Mouse (Mus musculus): Measurements from ENCODE around the gene Aldh1a1. TPM values are rescaled to one million over a fixed set of nuclear protein-coding genes. Genes with fewer than 3 reads are reported as not detected.
A peak's percentile ranks its signal among the peaks of the same experiment; 100 is the strongest.

Aldh1a1 gene
- total RNA-seq, 2 experiments from 2014 or later: 0.11 to 0.15 TPM

DNA sequence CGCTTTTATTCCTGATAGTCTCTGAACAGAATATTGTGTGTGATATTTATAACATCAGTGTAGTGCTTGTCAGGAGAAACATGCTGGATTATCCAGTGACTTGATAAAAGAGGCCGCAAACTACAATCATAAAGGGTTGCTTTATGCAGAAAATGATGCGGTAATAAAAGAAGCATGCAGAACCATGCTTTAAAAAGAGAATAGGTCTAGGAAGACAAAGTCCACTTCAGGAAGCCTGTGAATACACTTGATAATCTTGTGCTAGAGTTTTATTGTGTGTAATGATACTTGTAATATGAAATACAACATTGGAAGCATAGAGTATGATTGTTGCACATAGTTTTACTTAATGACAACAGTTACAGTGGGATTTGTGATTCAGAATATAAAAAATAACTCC is 54.5 kb downstream of the Aldh1a1 start:
- ATAC-seq (replicated peaks; ENCODE audit: poor library complexity, severe bottlenecking): no peak

GRCm38 (mm10) chr19:20549409-20549808 is 56.9 kb downstream of the Aldh1a1 start:
- no peak for ATAC-seq (replicated peaks; ENCODE audit: poor library complexity, severe bottlenecking)

- no peak for ATAC-seq (replicated peaks; ENCODE audit: poor library complexity, severe bottlenecking)
Measured at GRCm38 (mm10) chr19:20555365-20555764, 62.9 kb downstream of the Aldh1a1 start.

DNA sequence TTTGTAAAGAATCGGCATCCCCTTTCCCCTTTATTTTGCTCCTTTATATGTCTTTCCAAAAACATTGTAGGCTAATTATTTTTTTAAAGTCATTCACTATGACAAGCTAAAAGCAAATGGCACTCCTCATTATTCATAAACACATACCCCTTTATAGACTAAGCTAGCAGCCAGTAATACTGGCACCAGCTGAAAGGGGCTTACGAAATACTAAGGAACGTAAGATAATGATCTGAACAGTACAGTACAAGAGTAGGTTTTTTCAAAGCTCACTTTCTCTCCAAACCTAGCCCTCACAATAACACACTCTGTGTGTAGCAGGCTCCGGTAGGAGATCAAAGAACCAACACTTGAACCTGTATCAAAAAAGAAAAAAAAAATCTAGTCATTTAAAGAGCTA is 64.7 kb downstream of the Aldh1a1 start:
- no peak for ATAC-seq (replicated peaks; ENCODE audit: poor library complexity, severe bottlenecking)

GRCm38 (mm10) chr19:20558069-20558468 is 65.6 kb downstream of the Aldh1a1 start:
- no peak for ATAC-seq (replicated peaks; ENCODE audit: poor library complexity, severe bottlenecking)

- no peak for ATAC-seq (replicated peaks; ENCODE audit: poor library complexity, severe bottlenecking)
Measured at GRCm38 (mm10) chr19:20558544-20558943, 66.0 kb downstream of the Aldh1a1 start.

DNA sequence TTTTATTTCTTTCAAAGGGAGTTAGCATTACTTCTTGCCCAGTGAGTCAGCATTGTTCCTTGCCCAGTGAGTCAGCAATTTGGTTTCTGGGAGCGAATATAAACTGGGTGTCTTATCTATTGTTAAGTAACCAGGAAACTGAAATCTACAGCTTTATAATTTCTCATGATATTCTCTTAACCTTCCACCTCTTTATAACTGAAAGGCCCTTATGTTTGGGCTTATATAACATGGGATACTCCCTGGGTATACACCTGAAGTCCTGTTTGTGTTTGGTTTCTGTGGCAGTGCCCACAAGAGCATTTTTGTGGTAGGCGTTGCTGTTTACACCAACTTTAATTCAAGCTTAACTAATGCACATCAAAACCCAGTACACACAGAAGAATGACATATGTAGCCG is 66.4 kb downstream of the Aldh1a1 start:
- no peak for ATAC-seq (replicated peaks; ENCODE audit: poor library complexity, severe bottlenecking)

GRCm38 (mm10) chr19:20559952-20560351 is 67.4 kb downstream of the Aldh1a1 start:
- no peak for ATAC-seq (replicated peaks; ENCODE audit: poor library complexity, severe bottlenecking)

GRCm38 (mm10) chr19:20562396-20562795 is 69.9 kb downstream of the Aldh1a1 start:
- no peak for ATAC-seq (replicated peaks; ENCODE audit: poor library complexity, severe bottlenecking)

DNA sequence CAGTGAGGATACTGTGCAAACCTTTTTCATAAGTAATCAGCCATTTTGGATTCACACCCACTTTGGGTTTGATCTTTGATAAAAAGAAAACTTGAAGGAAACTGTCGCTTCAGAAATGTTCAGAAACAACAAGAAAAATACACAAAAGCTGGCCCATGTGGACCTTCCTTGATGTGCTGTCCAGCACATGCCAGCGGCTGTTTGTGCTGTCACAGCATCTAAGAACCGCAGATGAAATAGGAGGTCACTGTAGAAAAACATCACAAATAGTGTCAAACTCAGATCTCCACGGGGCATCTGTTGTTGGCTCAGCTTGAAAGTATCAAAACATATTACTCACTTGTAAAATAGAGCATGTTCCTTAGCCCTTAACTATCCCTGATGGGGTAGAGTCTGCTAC is 73.8 kb downstream of the Aldh1a1 start:
- ATAC-seq (replicated peaks; ENCODE audit: poor library complexity, severe bottlenecking): no peak

DNA sequence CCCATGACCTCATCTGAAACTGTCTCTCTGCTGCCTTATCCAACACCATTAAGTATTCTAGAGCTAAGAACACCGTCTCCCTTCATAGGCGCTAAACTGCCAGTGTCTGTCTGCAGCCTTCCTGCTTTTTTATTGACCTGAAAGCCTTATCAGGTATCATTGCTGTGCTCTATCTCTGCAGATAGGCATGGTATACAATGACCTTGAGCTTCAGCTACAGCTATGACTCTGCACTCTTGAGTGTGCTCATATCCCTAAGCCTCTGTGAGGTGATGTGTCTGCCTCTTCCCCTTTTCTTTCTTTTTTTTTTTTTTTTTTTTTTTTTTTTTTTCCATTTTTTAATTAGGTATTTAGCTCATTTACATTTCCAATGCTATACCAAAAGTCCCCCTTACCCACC is 74.5 kb downstream of the Aldh1a1 start:
- ATAC-seq (replicated peaks; ENCODE audit: poor library complexity, severe bottlenecking): no peak

GRCm38 (mm10) chr19:20576984-20577383 is 84.5 kb downstream of the Aldh1a1 start:
- no peak for ATAC-seq (replicated peaks; ENCODE audit: poor library complexity, severe bottlenecking)

GRCm38 (mm10) chr19:20577429-20577828 is 84.9 kb downstream of the Aldh1a1 start:
- ATAC-seq (replicated peaks; ENCODE audit: poor library complexity, severe bottlenecking): no peak

DNA sequence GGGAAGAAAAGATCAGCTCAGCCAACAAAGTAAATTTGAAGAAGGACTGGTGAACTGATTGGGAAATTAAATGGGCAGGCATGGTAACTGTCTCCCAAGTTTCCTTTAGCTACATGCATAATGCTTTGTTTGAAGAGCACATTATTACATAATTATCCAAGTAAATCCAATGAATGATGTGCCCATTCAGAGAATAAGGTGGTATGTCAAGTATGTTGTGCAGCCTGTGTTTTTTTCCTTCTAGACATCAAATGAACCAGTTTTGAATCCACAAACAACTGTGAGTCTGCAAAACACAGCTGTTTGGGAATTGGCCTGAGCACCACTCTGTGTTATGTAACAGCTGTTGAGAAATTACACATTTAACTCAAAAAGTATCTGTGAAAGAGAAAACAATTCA is 107.4 kb downstream of the Aldh1a1 start:
- ATAC-seq (replicated peaks; ENCODE audit: poor library complexity, severe bottlenecking): no peak

- peak; percentile 63 for ATAC-seq (replicated peaks; ENCODE audit: poor library complexity, severe bottlenecking)
Measured at GRCm38 (mm10) chr19:20601739-20602138, 109.2 kb downstream of the Aldh1a1 start.

GRCm38 (mm10) chr19:20603212-20603611 is 110.7 kb downstream of the Aldh1a1 start:
- ATAC-seq (replicated peaks; ENCODE audit: poor library complexity, severe bottlenecking): no peak

DNA sequence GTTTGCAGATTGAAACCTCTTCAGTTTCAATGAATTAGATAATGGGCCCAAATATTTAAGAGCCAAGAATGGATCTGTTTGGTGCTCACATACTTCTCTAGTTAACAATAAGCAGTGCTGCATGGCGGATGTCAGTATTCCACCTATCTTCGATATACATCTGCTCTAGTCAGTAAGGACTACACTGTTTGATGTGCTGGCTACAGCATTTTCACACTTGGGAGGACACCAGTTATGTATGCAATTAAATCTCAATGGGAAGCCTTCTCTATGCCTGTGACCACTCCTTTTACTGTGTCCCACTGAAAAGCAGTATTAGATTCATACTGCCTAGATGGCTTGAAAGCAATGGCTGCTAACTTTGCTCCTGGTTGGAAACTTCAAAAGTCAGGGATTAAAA is 111.4 kb downstream of the Aldh1a1 start:
- no peak for ATAC-seq (replicated peaks; ENCODE audit: poor library complexity, severe bottlenecking)

DNA sequence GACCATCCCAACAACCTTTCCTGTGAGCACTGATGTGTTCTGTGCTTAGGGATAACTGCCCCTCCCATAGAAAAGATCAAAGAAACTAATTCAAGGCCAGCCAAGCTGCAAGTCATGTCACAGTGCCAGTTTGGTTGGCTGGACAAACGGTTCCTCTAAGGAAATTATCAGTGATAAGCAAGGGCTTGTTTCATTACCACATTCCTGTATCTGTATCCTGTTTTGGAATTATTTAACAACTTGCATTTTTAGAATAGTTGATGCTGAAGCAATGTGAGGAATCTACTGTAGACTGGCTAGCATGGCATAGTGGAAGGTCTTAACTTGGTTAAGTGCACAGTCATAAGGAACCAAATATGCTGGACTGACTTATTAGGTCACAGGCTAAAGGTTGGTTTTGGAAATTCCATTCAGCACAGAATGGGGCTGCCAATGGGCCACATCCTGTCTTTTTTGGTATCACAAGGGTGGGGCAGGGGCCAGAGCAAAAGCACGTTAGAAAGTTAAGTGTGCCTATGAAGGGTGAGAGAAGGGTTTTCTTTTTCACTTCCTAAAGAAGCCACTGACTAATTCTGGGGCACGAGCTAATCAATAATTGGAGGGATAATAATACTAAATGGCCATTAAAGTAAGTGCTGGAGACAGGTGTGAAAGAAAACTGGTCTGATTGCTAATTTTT is 121.9 kb downstream of the Aldh1a1 start:
- no peak for ATAC-seq (replicated peaks; ENCODE audit: poor library complexity, severe bottlenecking)

- ATAC-seq (replicated peaks; ENCODE audit: poor library complexity, severe bottlenecking): no peak
Measured at GRCm38 (mm10) chr19:20622434-20622833, 129.9 kb downstream of the Aldh1a1 start.

GRCm38 (mm10) chr19:20623416-20623815 is 130.9 kb downstream of the Aldh1a1 start:
- no peak for ATAC-seq (replicated peaks; ENCODE audit: poor library complexity, severe bottlenecking)

GRCm38 (mm10) chr19:20631020-20631419 is 138.5 kb downstream of the Aldh1a1 start:
- no peak for ATAC-seq (replicated peaks; ENCODE audit: poor library complexity, severe bottlenecking)

- no peak for ATAC-seq (replicated peaks; ENCODE audit: poor library complexity, severe bottlenecking)
Measured at GRCm38 (mm10) chr19:20633876-20634691, 141.6 kb downstream of the Aldh1a1 start.
